Mouse (Mus musculus): ENCODE measurements around the gene Scaper. TPM values are rescaled to one million over a fixed set of nuclear protein-coding genes. Genes with fewer than 3 reads are reported as not detected.

The Scaper gene
- total RNA-seq, 1 experiment, result 6.6 TPM

GRCm38 (mm10) chr9:55525716-55526115 lies 412.2 kb downstream of the Scaper start:
- DNase-seq (ENCODE audit: low read depth, low spot score), result no peak
- no peaks in the 10 kb centered on the region for H3K9me3 ChIP-seq (ENCODE audit: control insufficient read depth, insufficient read depth, low read depth, low read length)
- H3K27ac ChIP-seq (ENCODE audit: insufficient read depth, low read depth, low read length, poor library complexity, severe bottlenecking), result no peak overlapping the region
- H3K9ac ChIP-seq (ENCODE audit: insufficient read depth, low read depth, low read length, poor library complexity, severe bottlenecking), result no peak overlapping the region; the same call in 1 of the 2 replicates
- no peaks in the 10 kb centered on the region for H3K36me3 ChIP-seq (ENCODE audit: control insufficient read depth, insufficient read depth, low read length, poor library complexity, severe bottlenecking)
- H3K4me3 ChIP-seq (ENCODE audit: insufficient read depth in 1 of 2, low read depth in 1 of 2, low read length in 2 of 2, poor library complexity in 1 of 2, severe bottlenecking in 1 of 2), result no peak overlapping the region
- in situ Hi-C loops (cut with MboI; ENCODE audit: low sequenced_read_pairs in 2 of 2, unreplicated experiment in 2 of 2), result loop anchor here in 1 of 2 experiments (10.0 kb wide), 1 partner anchor 91 kb away; no protein-coding TSS in a partner anchor
- TF ChIP-seq ZNF384 (IDR thresholded peaks at IDR 0.05; ENCODE audit: low read depth, low read length), result no peak
- no peak for TF ChIP-seq MAFK (IDR thresholded peaks at IDR 0.05; ENCODE audit: insufficient read depth, low read depth, low read length)
- TF ChIP-seq ZC3H11A (IDR thresholded peaks at IDR 0.05; ENCODE audit: borderline replicate concordance, low read depth, low read length), result peak; percentile 75; the same call in 1 of the 2 replicates
- H3K4me1 ChIP-seq (ENCODE audit: control insufficient read depth in 2 of 2, insufficient read depth in 2 of 2, low read length in 2 of 2, poor library complexity in 1 of 2), result no peaks in the 10 kb centered on the region

DNA sequence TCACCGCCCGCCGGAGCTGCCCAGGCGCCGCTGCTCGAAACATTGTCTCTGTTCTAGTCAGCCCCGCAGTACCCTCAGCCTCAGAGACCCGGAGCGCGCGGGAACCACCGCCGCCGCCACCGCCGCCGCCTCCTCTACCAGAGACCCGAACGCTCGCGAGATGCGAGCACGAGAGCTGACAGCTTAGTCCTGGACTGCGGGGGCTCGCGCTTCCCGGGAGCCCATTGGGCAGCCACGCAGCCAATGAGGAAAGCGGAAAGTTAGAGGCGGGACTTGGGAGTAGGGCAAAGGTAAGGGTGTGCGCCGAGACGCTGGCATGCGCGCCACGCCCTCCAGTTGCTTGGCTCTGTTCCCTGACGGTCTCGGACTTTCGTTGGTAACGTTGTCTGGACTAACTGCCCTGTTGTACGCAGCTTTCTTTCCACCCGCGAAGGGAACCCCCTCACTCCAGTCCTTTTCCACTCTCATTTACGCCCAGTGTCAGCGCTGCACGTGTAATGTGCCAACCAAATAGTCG lies 425.8 kb downstream of the Scaper start, which contains the start of gene Etfa:
Gene Etfa (minus strand): TSS at position 217 of the 517 bp plus-strand sequence.
- Histone ChIP-seq H3K4me3 (ENCODE audit: insufficient read depth in 1 of 2, low read depth in 1 of 2, low read length in 2 of 2, poor library complexity in 1 of 2, severe bottlenecking in 1 of 2) (peak within 1 kb of the TSS; percentile 80 to 88), H3K9me3 (ENCODE audit: control insufficient read depth, insufficient read depth, low read depth, low read length) (no peaks in the 10 kb centered on the region), H3K9ac (ENCODE audit: insufficient read depth, low read depth, low read length, poor library complexity, severe bottlenecking) (peak within 1 kb of the TSS; percentile 86), H3K4me1 (ENCODE audit: control insufficient read depth in 2 of 2, insufficient read depth in 2 of 2, low read length in 2 of 2, poor library complexity in 1 of 2) (no peaks in the 10 kb centered on the region), H3K36me3 (ENCODE audit: control insufficient read depth, insufficient read depth, low read length, poor library complexity, severe bottlenecking) (no peaks in the 10 kb centered on the region), H3K27ac (ENCODE audit: insufficient read depth, low read depth, low read length, poor library complexity, severe bottlenecking) (peak within 1 kb of the TSS; percentile 69)
- DNase-seq (ENCODE audit: low read depth, low spot score), result peak; percentile 97
- in situ Hi-C loops (cut with MboI; ENCODE audit: low sequenced_read_pairs in 2 of 2, unreplicated experiment in 2 of 2), result no loop called here
- TF ChIP-seq HCFC1 (IDR thresholded peaks at IDR 0.05; ENCODE audit: borderline replicate concordance, insufficient read depth, low read length) (no peak), ZC3H11A (IDR thresholded peaks at IDR 0.05; ENCODE audit: borderline replicate concordance, low read depth, low read length) (no peak), ZNF384 (IDR thresholded peaks at IDR 0.05; ENCODE audit: low read depth, low read length) (no peak), MAFK (IDR thresholded peaks at IDR 0.05; ENCODE audit: insufficient read depth, low read depth, low read length) (no peak), CHD2 (IDR thresholded peaks at IDR 0.05; ENCODE audit: low read depth, low read length) (peak; percentile 94)

- H3K4me3 ChIP-seq (ENCODE audit: insufficient read depth in 1 of 2, low read depth in 1 of 2, low read length in 2 of 2, poor library complexity in 1 of 2, severe bottlenecking in 1 of 2), result peak overlapping the region; percentile 80 to 88
- in situ Hi-C loops (cut with MboI; ENCODE audit: low sequenced_read_pairs in 2 of 2, unreplicated experiment in 2 of 2), result no loop called here
- H3K4me1 ChIP-seq (ENCODE audit: control insufficient read depth in 2 of 2, insufficient read depth in 2 of 2, low read length in 2 of 2, poor library complexity in 1 of 2), result no peaks in the 10 kb centered on the region
- DNase-seq (ENCODE audit: low read depth, low spot score), result peak; percentile 43
- H3K27ac ChIP-seq (ENCODE audit: insufficient read depth, low read depth, low read length, poor library complexity, severe bottlenecking), result peak overlapping the region; percentile 69
- peak overlapping the region; percentile 86 for H3K9ac ChIP-seq (ENCODE audit: insufficient read depth, low read depth, low read length, poor library complexity, severe bottlenecking)
- no peaks in the 10 kb centered on the region for H3K9me3 ChIP-seq (ENCODE audit: control insufficient read depth, insufficient read depth, low read depth, low read length)
- TF ChIP-seq CHD2 (IDR thresholded peaks at IDR 0.05; ENCODE audit: low read depth, low read length), result no peak
- TF ChIP-seq HCFC1 (IDR thresholded peaks at IDR 0.05; ENCODE audit: borderline replicate concordance, insufficient read depth, low read length), result 0 out of 2 replicates have a peak, but pooled peaks have one; percentile 30
- H3K36me3 ChIP-seq (ENCODE audit: control insufficient read depth, insufficient read depth, low read length, poor library complexity, severe bottlenecking), result no peaks in the 10 kb centered on the region
These were observed 426.4 kb downstream of the Scaper start for GRCm38 (mm10) chr9:55511521-55511993.

DNA sequence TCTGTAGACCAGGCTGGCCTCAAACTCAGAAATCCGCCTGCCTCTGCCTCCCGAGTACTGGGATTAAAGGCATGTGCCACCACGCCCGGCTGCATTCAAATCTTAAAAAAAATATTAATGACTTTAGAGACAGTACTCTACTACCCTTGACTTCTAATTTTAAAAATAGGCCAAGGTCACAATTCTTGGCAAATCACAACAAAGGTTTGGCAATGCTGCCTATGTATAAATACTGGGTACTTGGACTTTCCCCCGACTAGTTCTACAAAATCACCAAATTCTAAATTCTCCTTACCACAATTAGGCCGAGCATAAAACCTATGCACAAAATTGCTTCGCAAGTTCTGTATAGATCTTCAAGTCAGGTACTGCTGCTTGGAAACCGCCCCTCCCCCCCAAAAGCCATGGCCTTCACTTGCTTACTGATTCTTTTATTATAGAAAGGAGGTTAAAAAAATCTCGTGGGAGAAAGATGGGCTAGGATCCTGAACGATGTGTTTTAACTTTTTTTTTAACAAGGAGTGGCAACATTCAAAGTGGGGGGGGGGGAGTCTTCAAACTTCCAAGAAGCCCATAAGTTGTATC lies 427.2 kb downstream of the Scaper start:
- DNase-seq (ENCODE audit: low read depth, low spot score), result no peak
- Histone ChIP-seq H3K4me3 (ENCODE audit: insufficient read depth in 1 of 2, low read depth in 1 of 2, low read length in 2 of 2, poor library complexity in 1 of 2, severe bottlenecking in 1 of 2) (peak overlapping the region; percentile 80 to 88; a peak in 2 of 4 replicates), H3K9ac (ENCODE audit: insufficient read depth, low read depth, low read length, poor library complexity, severe bottlenecking) (no peak overlapping the region), H3K27ac (ENCODE audit: insufficient read depth, low read depth, low read length, poor library complexity, severe bottlenecking) (no peak overlapping the region), H3K36me3 (ENCODE audit: control insufficient read depth, insufficient read depth, low read length, poor library complexity, severe bottlenecking) (no peaks in the 10 kb centered on the region), H3K4me1 (ENCODE audit: control insufficient read depth in 2 of 2, insufficient read depth in 2 of 2, low read length in 2 of 2, poor library complexity in 1 of 2) (no peaks in the 10 kb centered on the region), H3K9me3 (ENCODE audit: control insufficient read depth, insufficient read depth, low read depth, low read length) (no peaks in the 10 kb centered on the region)
- TF ChIP-seq HCFC1 (IDR thresholded peaks at IDR 0.05; ENCODE audit: borderline replicate concordance, insufficient read depth, low read length), result no peak
- no peak for TF ChIP-seq MAFK (IDR thresholded peaks at IDR 0.05; ENCODE audit: insufficient read depth, low read depth, low read length)
- TF ChIP-seq ZNF384 (IDR thresholded peaks at IDR 0.05; ENCODE audit: low read depth, low read length), result no peak
- no peak for TF ChIP-seq ZC3H11A (IDR thresholded peaks at IDR 0.05; ENCODE audit: borderline replicate concordance, low read depth, low read length)
- TF ChIP-seq CHD2 (IDR thresholded peaks at IDR 0.05; ENCODE audit: low read depth, low read length), result no peak
- in situ Hi-C loops (cut with MboI; ENCODE audit: low sequenced_read_pairs in 2 of 2, unreplicated experiment in 2 of 2), result no loop called here
